Mouse (Mus musculus) gastrocnemius, adult 2 months (tissue): ENCODE data around the gene Bub3. TPM values are rescaled to one million over a fixed set of nuclear protein-coding genes. Genes with fewer than 3 reads are reported as not detected.

ENCODE experiments used
- DNase-seq: peaks from one replicate; pipeline ENCODE4 v3.0.0; 2022
- H3K27ac ChIP-seq: fragments of 200-600 bp; 2 replicates; pipeline ENCODE4 v1.8.1; 2022; ENCODE audit warnings: mild to moderate bottlenecking
- H3K4me3 ChIP-seq: fragments of 200-600 bp; 2 replicates; pipeline ENCODE4 v1.8.1; 2022; ENCODE audit warnings: mild to moderate bottlenecking, moderate library complexity
- CTCF ChIP-seq: fragments of 200-600 bp; IDR thresholded peaks from 2 replicates; pipeline ENCODE4 v1.8.1; 2022; ENCODE audit warnings: antibody characterized with exemption, mild to moderate bottlenecking, moderate library complexity
- intact Hi-C: fragments of 180-260 bp; cut with DNase I; formaldehyde crosslinking; loops from one replicate; pipeline ENCODE4 v1.15.1; 2025
- long read RNA-seq, 2 experiments: library from polyadenylated mRNA; stranded (forward); transcript quantifications; one replicate each; pipeline ENCODE4 v2.0.0; 2021
- total RNA-seq, 2 experiments: library from RNA; stranded (reverse); gene quantifications; 2 replicates each; pipeline ENCODE4 v1.2.3; 2021

The Bub3 gene
- 10 to 100 TPM; 28.9 to 31.2 TPM for total RNA-seq
- long read RNA-seq, experiment 1, transcript Bub3-201 (8 exons, 2,218 nt), result major isoform, 58 of 59 reads
- long read RNA-seq, experiment 1, partial matches to known transcripts, result 0 of 59 reads
- long read RNA-seq, experiment 1, other reads (novel, unspliced or antisense), result 1 of 59 reads
- long read RNA-seq, experiment 2, transcript Bub3-201 (8 exons, 2,218 nt), result major isoform, 39 of 46 reads
- long read RNA-seq, experiment 2, partial matches to known transcripts, result 2 of 46 reads
- long read RNA-seq, experiment 2, other reads (novel, unspliced or antisense), result 3 of 46 reads

DNA sequence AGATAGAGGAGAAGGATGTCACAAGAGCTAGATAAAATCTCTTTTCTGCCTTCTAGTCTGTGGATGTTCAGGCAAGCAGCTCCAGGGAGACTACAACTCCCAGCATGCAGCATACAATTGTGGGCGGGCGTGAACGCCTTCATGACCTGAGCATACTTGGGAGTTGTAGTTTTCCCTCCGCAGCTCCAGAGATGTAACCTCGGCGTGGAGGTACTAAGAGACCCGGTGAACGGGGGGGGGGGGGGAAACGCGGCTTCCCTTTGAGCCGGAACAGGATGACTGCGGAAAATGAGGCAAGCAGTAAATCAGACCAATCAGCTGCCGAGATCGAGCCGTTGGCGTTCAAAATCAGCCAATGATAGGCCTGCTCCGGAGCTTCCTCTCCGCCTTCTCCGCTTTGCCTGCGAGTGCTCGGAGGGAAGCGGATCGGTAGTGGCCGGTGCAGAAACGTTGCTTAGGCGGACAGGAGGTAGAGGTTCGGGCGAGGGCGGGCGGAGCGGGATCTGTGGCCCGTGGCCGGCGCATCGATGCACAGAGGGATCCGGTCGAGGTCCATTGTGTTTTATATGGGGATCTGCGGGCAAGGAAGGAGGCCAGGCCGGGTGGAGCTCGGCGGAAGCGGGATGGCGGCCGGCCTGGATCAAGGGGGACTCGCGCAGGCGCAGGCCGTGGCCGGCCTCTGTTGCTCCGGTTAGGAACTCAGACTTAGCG lies at the start of gene Bub3:
Gene Bub3, plus strand, starts transcription at position 237 of the 711 bp plus-strand sequence.
- peak; percentile 93 for DNase-seq
- no peak for TF ChIP-seq CTCF
- intact Hi-C loops, result loop anchor here (10.0 kb wide), 2 partner anchors 145 to 195 kb away; partner anchors contain the start of genes 2310057M21Rik, Acadsb and Ikzf5
- Histone ChIP-seq H3K4me3 (peak within 1 kb of the TSS; percentile 91), H3K27ac (peak within 1 kb of the TSS; percentile 93)

DNA sequence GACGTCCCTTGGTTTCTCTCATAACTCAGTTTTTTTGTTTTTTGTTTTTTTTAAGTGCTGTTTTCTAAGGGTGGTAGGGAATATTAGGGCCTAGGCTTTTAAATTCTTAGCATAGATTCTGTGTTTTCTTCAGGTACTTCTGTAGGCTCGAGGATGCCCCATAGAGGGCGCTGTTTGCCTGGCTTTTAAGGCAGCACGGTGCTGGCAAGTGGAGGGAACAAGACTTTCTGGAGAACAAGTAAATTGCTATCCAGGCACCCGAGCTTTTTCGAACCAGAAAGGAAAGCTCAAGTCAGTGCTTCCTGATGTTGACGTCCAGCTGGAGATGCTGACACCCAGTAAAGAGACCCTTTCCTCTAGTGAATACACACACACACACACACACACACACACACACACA lies 20.0 kb upstream of the Bub3 start:
- DNase-seq, result peak; percentile 86
- Histone ChIP-seq H3K27ac (no peak overlapping the region), H3K4me3 (no peak overlapping the region)
- intact Hi-C loops, result loop anchor here (1.0 to 10.0 kb wide), 2 partner anchors 342 to 1015 kb away; no protein-coding TSS in a partner anchor
- TF ChIP-seq CTCF, result peak; percentile 87

DNA sequence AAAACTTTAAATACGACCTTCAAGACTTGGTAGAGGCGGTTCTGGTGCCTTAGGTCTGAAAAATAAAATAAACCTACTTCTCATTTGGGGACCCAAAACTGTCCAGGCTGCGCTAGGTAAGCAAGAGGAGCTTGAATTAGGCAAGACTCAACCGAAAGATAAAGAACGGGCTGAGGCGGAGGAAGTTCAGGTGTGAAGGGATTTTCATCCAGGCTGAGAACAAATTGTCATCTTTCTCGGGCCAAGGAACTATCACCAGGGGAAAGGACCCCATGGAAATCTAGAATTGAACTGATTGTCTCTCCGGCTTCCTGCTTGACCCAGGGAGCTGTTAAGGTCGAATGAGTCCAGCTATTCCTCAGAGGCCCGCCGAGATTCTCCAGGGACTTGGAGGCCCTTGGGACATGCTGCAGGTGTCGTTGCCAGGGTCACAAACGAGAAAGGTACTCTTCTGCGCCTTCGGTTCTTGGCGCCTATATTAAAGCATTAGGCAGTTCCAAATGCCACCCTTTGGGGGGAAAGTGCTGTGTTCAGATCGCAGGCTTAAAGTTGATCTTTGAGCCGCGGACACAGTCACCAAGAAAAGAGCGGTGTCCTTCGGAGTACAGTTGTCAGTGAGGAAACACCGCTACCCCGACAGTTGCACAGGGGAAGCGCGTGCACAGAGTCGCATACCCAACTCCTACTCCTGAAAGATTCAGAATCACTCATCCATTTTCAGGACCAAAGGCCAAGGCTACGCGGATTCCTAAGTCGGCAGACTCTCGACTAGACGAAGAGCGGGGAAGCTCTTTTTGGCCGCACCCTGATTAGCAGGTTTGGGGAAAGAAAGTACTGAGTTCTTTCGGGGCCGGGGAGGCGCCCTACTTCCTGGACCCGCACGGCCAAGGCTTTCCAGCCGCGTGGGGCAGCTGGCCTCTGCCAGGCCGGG lies 18.6 kb upstream of the Bub3 start:
- no peak for DNase-seq
- no peak for TF ChIP-seq CTCF
- intact Hi-C loops, result loop anchor here (10.0 kb wide), 1 partner anchor 1013 kb away; no protein-coding TSS in a partner anchor
- Histone ChIP-seq H3K27ac (no peak overlapping the region), H3K4me3 (peak overlapping the region; percentile 62)

DNA sequence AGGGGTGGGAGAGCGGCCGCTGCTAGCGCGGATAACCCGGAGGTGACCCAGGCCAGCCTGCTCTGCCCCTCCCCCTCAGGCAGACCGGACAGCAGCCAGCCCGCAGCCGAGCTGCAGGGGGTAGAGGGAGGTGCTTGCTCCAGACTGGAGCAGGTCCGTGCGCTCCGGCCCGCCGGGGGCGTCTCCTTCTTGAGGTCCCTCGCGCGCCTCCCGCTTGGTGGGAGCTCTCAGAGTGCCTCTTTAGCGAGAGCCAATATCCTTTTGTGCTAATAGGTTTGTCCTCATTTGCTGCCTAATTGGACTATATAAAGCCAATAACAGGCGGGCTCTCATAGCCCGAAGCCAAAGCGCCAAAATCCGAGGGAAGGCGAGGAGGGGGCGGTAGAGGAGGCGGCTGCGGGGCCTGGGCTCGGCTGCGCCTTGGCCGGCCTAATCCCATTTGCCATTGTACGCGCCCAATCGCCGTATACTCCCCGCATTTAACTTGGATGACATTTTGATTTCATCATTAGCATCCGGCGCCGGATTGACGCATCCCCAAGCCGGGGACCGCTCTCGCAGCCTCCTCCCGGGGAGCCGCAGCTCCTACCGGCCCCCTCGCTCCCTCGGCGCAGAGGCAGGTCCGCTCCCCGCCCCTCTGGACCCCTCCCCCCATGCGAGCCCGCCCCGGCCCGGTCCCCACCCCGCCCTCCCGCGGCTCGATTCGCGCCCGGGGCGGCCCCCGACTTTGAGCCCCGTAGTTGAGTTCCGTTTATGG lies 17.7 kb upstream of the Bub3 start, which contains the start of gene Hmx3:
Gene Hmx3, plus strand, starts transcription at position 753 of the 757 bp plus-strand sequence.
- no peak for DNase-seq
- H3K4me3 ChIP-seq, result peak within 1 kb of the TSS; percentile 62
- no peak for TF ChIP-seq CTCF
- intact Hi-C loops, result loop anchor here (10.0 kb wide), 1 partner anchor 1013 kb away; no protein-coding TSS in a partner anchor
- no peak within 1 kb of the TSS for H3K27ac ChIP-seq

- no peak overlapping the region for H3K27ac ChIP-seq
- TF ChIP-seq CTCF, result no peak
- H3K4me3 ChIP-seq, result peak overlapping the region; percentile 62
- peak; percentile 25 for DNase-seq
- intact Hi-C loops, result loop anchor here (10.0 kb wide), 1 partner anchor 1012 kb away; no protein-coding TSS in a partner anchor
Measured at GRCm38 (mm10) chr7:131542872-131543622, 17.0 kb upstream of the Bub3 start.

- intact Hi-C loops, result loop anchor here (10.0 kb wide), 1 partner anchor 1011 kb away; no protein-coding TSS in a partner anchor
- Histone ChIP-seq H3K27ac (no peak overlapping the region), H3K4me3 (peak overlapping the region; percentile 62)
- no peak for DNase-seq
- no peak for TF ChIP-seq CTCF
Measured at GRCm38 (mm10) chr7:131543623-131544481, 16.2 kb upstream of the Bub3 start.

DNA sequence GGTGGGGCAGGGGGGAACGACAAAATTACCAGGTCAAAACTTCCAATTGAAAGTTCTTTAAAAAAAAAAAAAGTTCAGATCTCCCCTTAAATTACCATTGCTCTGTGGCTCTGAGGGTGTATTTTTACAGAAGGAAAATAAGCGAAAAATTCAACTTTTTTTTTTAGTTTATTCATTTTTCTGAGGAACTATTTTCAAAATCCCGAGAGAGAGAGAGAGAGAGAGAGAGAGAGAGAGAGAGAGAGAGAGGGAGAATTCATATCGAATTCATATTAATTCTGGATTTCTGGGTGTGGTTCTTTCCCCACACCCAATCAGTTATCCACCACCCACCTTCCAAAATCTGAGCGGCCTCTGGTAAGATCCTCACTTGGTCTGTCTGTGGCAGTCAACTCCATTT lies 15.2 kb upstream of the Bub3 start:
- intact Hi-C loops, result loop anchor here (10.0 kb wide), 1 partner anchor 1010 kb away; no protein-coding TSS in a partner anchor
- DNase-seq, result no peak
- Histone ChIP-seq H3K27ac (no peak overlapping the region), H3K4me3 (no peak overlapping the region)
- no peak for TF ChIP-seq CTCF

DNA sequence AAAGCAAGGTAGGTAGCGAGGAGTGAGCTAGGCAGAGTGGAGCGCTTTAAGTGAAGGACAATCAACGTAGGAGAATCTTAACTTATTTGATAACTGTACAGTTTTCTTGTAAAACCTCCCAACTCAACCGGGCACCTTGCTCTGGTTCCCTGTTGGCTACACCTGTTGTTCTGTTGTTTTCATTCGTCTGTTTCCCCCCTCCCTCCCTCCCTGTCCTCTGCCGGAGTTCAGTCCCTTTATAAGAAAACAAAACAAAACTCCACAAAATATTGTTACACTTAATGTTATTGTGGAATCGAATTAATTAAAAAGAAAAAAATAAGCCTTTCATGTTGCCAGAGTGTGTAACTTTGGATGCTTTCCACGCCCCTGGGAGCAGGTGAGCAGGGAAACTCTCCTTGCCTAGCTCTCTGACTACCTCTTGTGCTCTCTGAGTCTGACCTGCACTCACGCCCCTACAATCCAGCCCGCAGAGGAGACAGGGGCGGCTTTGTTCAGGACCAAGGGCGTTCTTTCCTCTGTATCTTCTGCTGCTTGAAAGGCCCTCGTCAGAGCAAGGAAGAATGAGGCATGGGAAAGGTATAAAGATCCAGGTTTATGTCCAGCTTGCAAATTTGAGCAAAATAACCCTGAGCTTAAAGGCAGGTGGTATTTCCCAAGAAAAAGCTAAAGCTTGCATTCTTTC lies 14.2 kb upstream of the Bub3 start:
- DNase-seq, result no peak
- intact Hi-C loops, result loop anchor here (10.0 kb wide), 1 partner anchor 1009 kb away; no protein-coding TSS in a partner anchor

GRCm38 (mm10) chr7:131546423-131546822 lies 13.6 kb upstream of the Bub3 start:
- DNase-seq, result no peak
- intact Hi-C loops, result loop anchor here (10.0 kb wide), 1 partner anchor 1008 kb away; no protein-coding TSS in a partner anchor
- no peak for TF ChIP-seq CTCF
- Histone ChIP-seq H3K27ac (no peak overlapping the region), H3K4me3 (no peak overlapping the region)

More for the DNA sequence above, 14.2 kb upstream of the Bub3 start:
- Histone ChIP-seq H3K27ac (no peak overlapping the region), H3K4me3 (no peak overlapping the region)
- no peak for TF ChIP-seq CTCF
